Comparison of ENCODE assay signal across 8 mouse cellular contexts in genomic region chr13:74564331-74564727, GRCm38 (mm10).
DNase-seq lines count a peak whose midpoint lies in the region; ATAC-seq and TF ChIP-seq lines count a peak whose summit lies in the region.
"Not testable (repeated sequence)": the region's sequence is repeated elsewhere in the genome, so short reads cannot be mapped to it uniquely, and the experiment has no call there.

No protein-coding gene starts in this region.

- peak overlapping the region; percentile 66 for H3K4me2 ChIP-seq in forebrain, embryonic 12.5 days
- peak overlapping the region; percentile 69 for H3K4me2 ChIP-seq in heart, embryonic 15.5 days
- H3K4me2 ChIP-seq in intestine, embryonic 15.5 days (replicated peaks) = peak overlapping the region; percentile 65
- H3K4me2 ChIP-seq in limb, embryonic 14.5 days (replicated peaks; ENCODE audit: low read depth, low read length, severe bottlenecking) = peak overlapping the region; percentile 55
- H3K4me2 ChIP-seq in lung, postnatal 0 days (replicated peaks; ENCODE audit: low read depth, low read length) = peak overlapping the region; percentile 57
- H3K4me2 ChIP-seq in myocyte (ENCODE audit: low read depth) = peak overlapping the region; percentile 65

- not testable (repeated sequence) for H3K9me3 ChIP-seq in forebrain, embryonic 12.5 days; heart, embryonic 15.5 days (replicated peaks); intestine, embryonic 15.5 days; limb, embryonic 14.5 days (ENCODE audit: control insufficient read depth, low read length); lung, postnatal 0 days (ENCODE audit: low read length)

- H3K4me1 ChIP-seq in brown adipose tissue, adult 24 weeks (ENCODE audit: control insufficient read depth, insufficient read depth, insufficient read length, low read length); forebrain, embryonic 12.5 days; heart, embryonic 15.5 days (replicated peaks); intestine, embryonic 15.5 days (replicated peaks); limb, embryonic 14.5 days (ENCODE audit: control insufficient read depth, insufficient read depth, low read length); lung, postnatal 0 days (ENCODE audit: insufficient read depth, low read depth, low read length); testis, adult 2 months (ENCODE audit: control insufficient read depth, insufficient read depth, low read length): not testable (repeated sequence)

- not testable (repeated sequence) for DNase-seq in limb, embryonic 14.5 days (ENCODE audit: low spot score); lung, postnatal 0 days (ENCODE audit: low spot score)

- peak overlapping the region; percentile 77 for H3K27ac ChIP-seq in brown adipose tissue, adult 24 weeks (replicated peaks; ENCODE audit: low read depth, low read length)
- peak overlapping the region; percentile 78 for H3K27ac ChIP-seq in forebrain, embryonic 12.5 days
- H3K27ac ChIP-seq in heart, embryonic 15.5 days = peak overlapping the region; percentile 92
- H3K27ac ChIP-seq in intestine, embryonic 15.5 days = peak overlapping the region; percentile 93
- peak overlapping the region; percentile 61; the same call in 1 of the 2 replicates for H3K27ac ChIP-seq in limb, embryonic 14.5 days (replicated peaks; ENCODE audit: low read depth, low read length)
- peak overlapping the region; percentile 69 for H3K27ac ChIP-seq in lung, postnatal 0 days (ENCODE audit: low read length)
- peak overlapping the region; percentile 71; the same call in 1 of the 2 replicates for H3K27ac ChIP-seq in testis, adult 2 months (ENCODE audit: control insufficient read depth, insufficient read depth, low read depth, low read length)

- not testable (repeated sequence) for ATAC-seq in forebrain, embryonic 12.5 days (ENCODE audit: low FRiP score); heart, embryonic 15.5 days (replicated peaks; ENCODE audit: insufficient number of reproducible peaks, insufficient read depth, low FRiP score, low read depth); intestine, embryonic 15.5 days; limb, embryonic 14.5 days (ENCODE audit: low FRiP score, low read depth); lung, postnatal 0 days

- TF ChIP-seq CTCF in lung, postnatal 0 days (IDR thresholded peaks at IDR 0.05); testis, adult 2 months (IDR thresholded peaks at IDR 0.05; ENCODE audit: control insufficient read depth, insufficient read depth, insufficient replicate concordance, low read depth, low read length): not testable (repeated sequence)

- WGBS in forebrain, embryonic 12.5 days = 8% methylated on average over 2 of the region's 2 CpGs
- WGBS in heart, embryonic 15.5 days = 15% methylated on average over 2 of the region's 2 CpGs
- 12% methylated on average over 2 of the region's 2 CpGs for WGBS in intestine, embryonic 15.5 days
- 15% methylated on average over 2 of the region's 2 CpGs for WGBS in limb, embryonic 14.5 days
- WGBS in lung, postnatal 0 days = 18% methylated on average over 2 of the region's 2 CpGs

- peak overlapping the region; percentile 95 for H3K4me3 ChIP-seq in brown adipose tissue, adult 24 weeks (ENCODE audit: insufficient read depth, low read depth, low read length)
- peak overlapping the region; percentile 53 for H3K4me3 ChIP-seq in forebrain, embryonic 12.5 days (replicated peaks)
- H3K4me3 ChIP-seq in heart, embryonic 15.5 days = peak overlapping the region; percentile 70
- H3K4me3 ChIP-seq in intestine, embryonic 15.5 days (replicated peaks) = peak overlapping the region; percentile 54
- peak overlapping the region; percentile 52 for H3K4me3 ChIP-seq in limb, embryonic 14.5 days (replicated peaks; ENCODE audit: low read length)
- H3K4me3 ChIP-seq in lung, postnatal 0 days (ENCODE audit: low read depth, low read length) = peak overlapping the region; percentile 46
- H3K4me3 ChIP-seq in myocyte = peak overlapping the region; percentile 55
- peak overlapping the region; percentile 92 for H3K4me3 ChIP-seq in testis, adult 2 months (ENCODE audit: control insufficient read depth, low read depth, low read length)

- TF ChIP-seq EP300 in lung, postnatal 0 days (IDR thresholded peaks at IDR 0.05) = not testable (repeated sequence)

- peak overlapping the region; percentile 67 for H3K9ac ChIP-seq in forebrain, embryonic 12.5 days
- H3K9ac ChIP-seq in heart, embryonic 15.5 days = peak overlapping the region; percentile 64
- peak overlapping the region; percentile 50 for H3K9ac ChIP-seq in intestine, embryonic 15.5 days
- H3K9ac ChIP-seq in limb, embryonic 14.5 days (ENCODE audit: low read depth, low read length, severe bottlenecking) = peak overlapping the region; percentile 56
- peak overlapping the region; percentile 34; the same call in 1 of the 2 replicates for H3K9ac ChIP-seq in lung, postnatal 0 days (replicated peaks; ENCODE audit: low read depth)

- H3K27me3 ChIP-seq in forebrain, embryonic 12.5 days; heart, embryonic 15.5 days; intestine, embryonic 15.5 days (replicated peaks); limb, embryonic 14.5 days (ENCODE audit: control insufficient read depth, insufficient read depth, low read length); lung, postnatal 0 days (replicated peaks; ENCODE audit: insufficient read depth, low read length); myocyte (ENCODE audit: control insufficient read depth, insufficient read depth, insufficient read length); testis, adult 2 months (ENCODE audit: control insufficient read depth, insufficient read depth, low read length): not testable (repeated sequence)

- not testable (repeated sequence) for H3K36me3 ChIP-seq in forebrain, embryonic 12.5 days (replicated peaks); heart, embryonic 15.5 days; intestine, embryonic 15.5 days; limb, embryonic 14.5 days (ENCODE audit: control insufficient read depth, insufficient read depth, low read length); lung, postnatal 0 days (ENCODE audit: insufficient read depth, low read length); myocyte (ENCODE audit: control insufficient read depth, insufficient read depth); testis, adult 2 months (ENCODE audit: control insufficient read depth, insufficient read depth, low read length)

- not testable (repeated sequence) for TF ChIP-seq POLR2A in limb, embryonic 14.5 days (IDR thresholded peaks at IDR 0.05; ENCODE audit: borderline replicate concordance, extremely low read depth, insufficient read depth, insufficient read length); myocyte (IDR thresholded peaks at IDR 0.05; ENCODE audit: insufficient read length, low read depth); testis, adult 2 months (IDR thresholded peaks at IDR 0.05; ENCODE audit: control insufficient read depth, low read depth, low read length)

- H3ac ChIP-seq in myocyte (ENCODE audit: control insufficient read depth, insufficient read length) = not testable (repeated sequence)

- not testable (repeated sequence) for H3K79me2 ChIP-seq in myocyte (ENCODE audit: control insufficient read depth, insufficient read depth)
